Mouse (Mus musculus) B cell, adult 62 days (primary cell): ENCODE data around the gene A730049H05Rik. TPM values are rescaled to one million over a fixed set of nuclear protein-coding genes. Genes with fewer than 3 reads are reported as not detected.

ENCODE experiments used
- total RNA-seq: library from RNA; stranded (reverse); gene quantifications from 4 replicates; pipeline ENCODE4 v1.2.4, GENCODE M21; 2023

Gene A730049H05Rik
- not detected in 4 replicates for total RNA-seq

DNA sequence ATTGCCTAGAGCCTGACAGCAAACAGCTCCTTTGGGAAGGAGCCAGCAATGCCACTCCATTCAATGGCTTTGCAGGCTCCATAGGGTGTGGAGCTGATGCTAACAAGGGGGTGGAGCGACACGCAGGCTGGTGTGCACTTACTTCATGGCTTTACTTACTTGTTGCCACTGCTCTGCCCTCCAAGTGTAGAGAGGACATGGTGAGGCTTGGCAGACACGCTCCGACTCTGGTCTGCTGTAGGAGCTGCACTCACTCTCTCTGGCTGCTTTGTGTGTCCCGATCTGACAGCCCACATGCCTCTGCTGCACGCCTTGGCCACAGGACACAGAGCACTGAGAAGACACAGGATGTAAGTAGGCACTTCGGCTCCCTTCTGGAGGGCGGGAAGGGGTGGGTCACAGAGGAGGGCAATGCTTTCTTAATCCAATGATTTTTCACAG, at the start of gene A730049H05Rik:
TSS of gene A730049H05Rik (plus strand) at position 168 of the 441 bp plus-strand sequence.

DNA sequence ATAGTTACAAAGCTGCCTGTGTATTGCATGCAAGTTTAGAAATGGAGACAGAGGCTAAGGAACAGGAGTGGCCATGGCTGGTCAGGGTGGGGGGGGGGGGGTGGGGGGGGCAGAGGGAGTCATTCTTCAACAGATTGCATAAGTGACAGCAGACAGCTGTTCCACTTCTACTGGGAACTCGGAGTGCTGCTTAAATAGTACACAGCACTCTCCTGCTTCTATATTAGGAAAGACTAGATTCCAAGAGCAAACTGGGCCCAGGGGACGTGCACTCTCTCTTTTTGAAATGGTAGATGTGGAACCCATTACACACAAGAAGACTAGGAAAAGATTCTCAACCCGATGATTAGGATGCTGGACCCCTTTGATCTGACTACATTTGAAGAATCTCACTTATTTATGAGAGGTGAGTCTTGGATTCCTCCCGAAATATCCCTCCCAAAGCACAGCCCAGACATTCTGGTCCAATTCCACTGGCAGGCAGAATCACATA, 52.9 kb downstream of the A730049H05Rik start, which contains the start of gene Gm15737:
TSS of gene Gm15737 (plus strand) at position 269 of the 493 bp plus-strand sequence.

Other genes with a start within 250 kb of the A730049H05Rik start
- not detected in 4 replicates for gene Prickle2, start 110.3 kb upstream of the A730049H05Rik start, total RNA-seq
- gene Gm15737, start 52.9 kb downstream of the A730049H05Rik start, total RNA-seq: not detected in 4 replicates
- 0.09 to 0.24 TPM (median 0.22 TPM) in 3 of 4 replicates, not detected in the other for gene Adamts9, start 127.0 kb downstream of the A730049H05Rik start, total RNA-seq